Mouse (Mus musculus): ENCODE measurements around the gene Pan2.

DNA sequence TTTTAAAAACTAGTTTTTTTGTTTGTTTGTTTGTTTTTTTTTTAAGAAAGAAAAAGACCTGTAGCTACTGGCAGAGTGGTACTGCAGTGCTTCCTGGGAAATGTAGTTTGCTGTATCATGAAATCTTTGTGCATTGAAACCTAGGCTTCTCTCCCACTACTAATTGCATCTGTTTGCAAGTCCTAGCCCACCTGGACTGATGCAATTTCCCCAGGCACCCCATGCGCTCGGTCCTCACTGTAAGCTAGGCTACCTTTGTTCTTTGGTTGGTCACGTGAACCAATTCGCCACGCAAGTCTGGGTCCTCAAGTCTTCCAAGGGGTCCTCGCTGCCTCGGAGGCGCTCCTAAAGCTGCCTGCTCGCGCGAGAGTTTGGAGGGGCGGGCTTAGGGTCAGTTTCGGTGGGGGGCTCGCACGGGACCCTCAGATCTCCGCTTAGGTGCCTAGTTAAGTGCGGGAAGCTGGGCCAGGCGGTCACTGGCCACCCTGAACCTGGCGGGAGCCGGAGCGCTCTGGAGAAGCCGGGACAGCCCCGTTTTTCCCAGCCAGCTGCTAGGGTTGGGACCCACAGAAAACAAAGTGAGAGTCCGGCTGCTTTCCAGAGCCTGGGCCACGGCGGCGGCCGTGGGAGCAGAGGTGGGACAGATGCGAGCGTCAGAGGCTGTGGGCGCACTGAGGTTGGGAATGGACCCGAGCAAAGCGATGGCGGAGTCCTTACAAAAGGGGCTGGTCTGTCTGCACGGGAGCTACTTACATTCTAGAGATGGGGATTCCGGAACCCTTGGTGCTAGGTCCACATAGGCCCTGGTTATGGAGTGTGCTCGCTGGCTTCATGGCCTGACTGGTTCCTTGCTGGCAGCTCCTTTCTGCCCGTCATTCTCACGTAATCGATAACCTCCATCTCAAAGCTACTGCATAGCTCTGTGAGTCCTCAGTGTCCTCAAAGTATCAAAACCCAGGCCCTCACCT, 19.3 kb downstream of the Pan2 start, which contains the start of gene Cnpy2:
- TF ChIP-seq CTCF (IDR thresholded peaks at IDR 0.05; ENCODE audit: low read depth, low read length) (no peak), POLR2A (IDR thresholded peaks at IDR 0.05; ENCODE audit: insufficient read depth, low read length) (peak; percentile 48), EP300 (IDR thresholded peaks at IDR 0.05; ENCODE audit: insufficient read depth, low read depth, low read length) (no peak)
